Mouse (Mus musculus) limb, embryonic 12.5 days (tissue): ENCODE results near the gene Olfr153. TPM values are rescaled to one million over a fixed set of nuclear protein-coding genes. Genes with fewer than 3 reads are reported as not detected.
"Not testable (repeated sequence)": the region's sequence is repeated elsewhere in the genome, so short reads cannot be mapped to it uniquely, and the experiment has no call there.

Source experiments
- ATAC-seq: fragments of 200-750 bp; cut with Nextera tagmentation; 2 replicates; pipeline ENCODE4 v1.8.0; 2017; ENCODE audit warnings: low read depth, moderate TSS enrichment; ENCODE audit not compliant: insufficient number of reproducible peaks, insufficient read depth, low FRiP score, low TSS enrichment
- H3K27ac ChIP-seq: fragments of 300-500 bp; sonication (generic); 2 replicates; pipeline ENCODE4 v1.5.1; 2016; ENCODE audit warnings: mild to moderate bottlenecking, moderate library complexity
- H3K27me3 ChIP-seq: fragments of 300-500 bp; sonication (generic); 2 replicates; pipeline ENCODE4 v1.6.1; 2016; ENCODE audit warnings: mild to moderate bottlenecking, moderate library complexity
- H3K36me3 ChIP-seq: fragments of 300-500 bp; sonication (generic); 2 replicates; pipeline ENCODE4 v1.6.1; 2016; ENCODE audit warnings: mild to moderate bottlenecking, moderate library complexity
- H3K4me1 ChIP-seq: fragments of 300-500 bp; sonication (generic); replicated peaks from 2 replicates; pipeline ENCODE4 v1.6.1; 2016
- H3K4me2 ChIP-seq: fragments of 300-500 bp; sonication (generic); 2 replicates; pipeline ENCODE4 v1.6.1; 2016; ENCODE audit warnings: mild to moderate bottlenecking, moderate library complexity
- H3K4me3 ChIP-seq: fragments of 300-500 bp; sonication (generic); replicated peaks from 2 replicates; pipeline ENCODE4 v1.5.1; 2016; ENCODE audit warnings: mild to moderate bottlenecking
- H3K9ac ChIP-seq: fragments of 300-500 bp; sonication (generic); replicated peaks from 2 replicates; pipeline ENCODE4 v1.6.1; 2016; ENCODE audit warnings: mild to moderate bottlenecking, moderate library complexity
- H3K9me3 ChIP-seq: fragments of 300-500 bp; sonication (generic); 2 replicates; pipeline ENCODE4 v1.6.1; 2016; ENCODE audit warnings: mild to moderate bottlenecking, moderate library complexity
- WGBS: fragments of 180-500 bp; shearing (Covaris S2); methylation state at CpG from one replicate; pipeline ENCODE4 v1.1.7; 2016; 5-methylcytosine and 5-hydroxymethylcytosine counted together
- polyA plus RNA-seq: library from polyadenylated mRNA; unstranded; fragments of >200 nt; fragmentation: Nextera tagmentation; extraction: Ambion mirVana; gene quantifications from 2 replicates; pipeline ENCODE4 v1.2.1, GENCODE M21; 2016

Gene Olfr153
- not detected in 2 replicates for polyA plus RNA-seq

GRCm38 (mm10) chr2:87531496-87531895 lies at the start of gene Olfr153:
TSS of gene Olfr153 (plus strand) at chr2:87531796.
- H3K27ac ChIP-seq = no peak within 1 kb of the TSS
- H3K9me3 ChIP-seq = no peaks in the 10 kb centered on the region
- H3K4me1 ChIP-seq = no peaks in the 10 kb centered on the region
- no peaks in the 10 kb centered on the region for H3K27me3 ChIP-seq
- H3K4me2 ChIP-seq = no peak within 1 kb of the TSS
- no peak within 1 kb of the TSS for H3K4me3 ChIP-seq
- H3K36me3 ChIP-seq = no peaks in the 10 kb centered on the region
- no peak for ATAC-seq
- no peak within 1 kb of the TSS for H3K9ac ChIP-seq

DNA sequence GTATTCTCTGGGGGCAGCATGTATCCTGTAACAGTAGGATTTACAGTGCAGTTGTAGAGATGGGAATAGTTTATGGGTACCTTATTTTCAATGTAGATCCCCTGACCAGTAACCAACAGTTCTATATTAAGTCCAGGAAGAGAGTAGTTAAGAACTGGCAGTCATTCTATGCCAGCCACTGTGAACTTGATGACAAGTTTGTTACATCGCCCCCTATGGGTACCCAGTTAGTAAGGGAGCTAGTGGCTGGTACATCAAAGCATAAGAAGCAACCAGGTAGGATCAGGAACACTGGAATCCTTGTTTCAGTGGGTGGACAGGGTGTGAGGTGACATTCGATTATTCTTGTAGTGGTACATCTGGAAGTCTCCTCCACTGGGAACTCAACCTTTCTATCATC lies 49.3 kb upstream of the Olfr153 start:
- no peak for ATAC-seq
- Histone ChIP-seq H3K4me1 (no peaks in the 10 kb centered on the region), H3K4me3 (no peak overlapping the region), H3K27me3 (no peaks in the 10 kb centered on the region), H3K9me3 (no peaks in the 10 kb centered on the region), H3K36me3 (no peaks in the 10 kb centered on the region), H3K9ac (no peak overlapping the region), H3K4me2 (no peak overlapping the region), H3K27ac (no peak overlapping the region)
- WGBS = 80% methylated on average over 2 of the region's 2 CpGs

DNA sequence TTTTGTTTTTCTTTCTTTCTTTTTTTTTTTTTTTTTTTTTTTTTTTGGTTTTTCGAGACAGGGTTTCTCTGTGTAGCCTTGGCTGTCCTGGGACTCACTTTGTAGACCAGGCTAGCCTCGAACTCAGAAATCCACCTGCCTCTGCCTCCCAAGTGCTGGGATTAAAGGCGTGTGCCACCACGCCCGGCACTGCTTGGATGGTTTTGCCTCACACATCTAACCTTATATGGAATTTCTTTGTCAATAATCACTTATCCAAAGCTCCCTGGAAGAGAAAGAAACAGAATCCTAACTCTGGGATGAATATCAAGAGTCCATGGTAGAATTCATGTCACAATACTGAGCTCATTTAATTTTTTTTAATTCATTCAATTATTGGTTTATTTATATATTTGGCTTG lies 34.6 kb upstream of the Olfr153 start, which contains the start of gene Pramel7:
Pramel7 (minus strand) TSS at position 101 of the 400 bp plus-strand sequence.
- 85% methylated on average over 4 of the region's 5 CpGs for WGBS
- not testable (repeated sequence) for H3K4me1 ChIP-seq, H3K4me3 ChIP-seq, H3K36me3 ChIP-seq, H3K9me3 ChIP-seq, H3K4me2 ChIP-seq, ATAC-seq, H3K27me3 ChIP-seq, H3K9ac ChIP-seq, H3K27ac ChIP-seq

DNA sequence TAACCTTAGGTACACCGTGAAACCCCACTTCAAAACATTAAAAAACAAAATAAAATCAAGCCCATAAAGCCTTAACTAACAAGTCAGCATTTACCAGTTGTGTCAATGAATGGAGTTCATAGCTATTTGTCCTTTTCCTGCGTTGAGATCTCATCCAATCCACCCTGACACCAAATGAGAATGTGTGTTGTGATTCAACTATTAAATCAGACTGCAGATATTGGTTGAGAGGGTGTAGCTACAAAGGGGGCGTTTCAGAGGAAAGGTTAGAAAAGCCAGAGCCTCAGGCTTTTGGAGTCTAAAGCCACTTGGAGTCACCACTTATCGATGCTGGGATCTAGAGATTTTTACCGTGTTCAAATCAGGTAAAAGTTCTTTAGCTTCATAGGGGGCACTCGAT lies 25.3 kb upstream of the Olfr153 start, which contains the start of gene Pramel6:
Pramel6 (plus strand) TSS at position 301 of the 400 bp plus-strand sequence.
- no peak within 1 kb of the TSS for H3K27ac ChIP-seq
- no peak for ATAC-seq
- H3K9ac ChIP-seq = no peak within 1 kb of the TSS
- no peaks in the 10 kb centered on the region for H3K9me3 ChIP-seq
- no peak within 1 kb of the TSS for H3K4me3 ChIP-seq
- no peaks in the 10 kb centered on the region for H3K4me1 ChIP-seq
- H3K4me2 ChIP-seq = no peak within 1 kb of the TSS
- no peaks in the 10 kb centered on the region for H3K36me3 ChIP-seq
- WGBS = 91% methylated on average over 6 of the region's 6 CpGs
- H3K27me3 ChIP-seq = no peaks in the 10 kb centered on the region

GRCm38 (mm10) chr2:87515046-87515445 lies 16.6 kb upstream of the Olfr153 start:
- H3K9me3 ChIP-seq = no peaks in the 10 kb centered on the region
- H3K27ac ChIP-seq = no peak overlapping the region
- no peaks in the 10 kb centered on the region for H3K27me3 ChIP-seq
- H3K36me3 ChIP-seq = no peaks in the 10 kb centered on the region
- no peak overlapping the region for H3K4me2 ChIP-seq
- no peak overlapping the region for H3K9ac ChIP-seq
- ATAC-seq = no peak
- no peaks in the 10 kb centered on the region for H3K4me1 ChIP-seq
- H3K4me3 ChIP-seq = no peak overlapping the region
- 89% methylated on average over 2 of the region's 2 CpGs for WGBS

DNA sequence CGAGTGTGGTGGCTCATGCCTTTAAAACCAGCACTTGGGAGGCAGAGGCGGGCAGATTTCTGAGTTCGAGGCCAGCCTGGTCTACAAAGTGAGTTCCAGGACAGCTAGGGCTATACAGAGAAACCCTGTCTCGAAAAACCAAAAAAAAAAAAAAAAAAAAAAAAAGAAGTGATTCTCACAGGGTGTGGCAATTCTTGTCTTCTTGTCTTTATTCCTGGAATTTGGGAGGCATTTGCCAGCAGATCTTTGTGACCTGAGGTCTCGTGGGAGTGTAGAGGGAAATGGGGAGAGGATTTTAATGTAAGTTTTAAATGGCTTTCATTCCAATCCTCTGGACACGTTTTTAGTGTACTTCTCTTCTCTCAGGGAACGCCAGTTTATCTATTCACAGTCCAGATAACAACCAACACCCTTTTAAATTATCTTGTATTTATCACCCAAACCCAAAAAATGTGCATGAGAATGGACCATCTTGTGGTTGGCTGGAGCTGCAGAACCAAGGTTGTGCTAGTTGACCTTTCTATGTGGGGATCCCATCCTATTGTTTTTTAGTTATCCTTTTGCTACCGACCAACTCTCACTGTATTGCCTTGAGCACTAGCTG lies 16.0 kb upstream of the Olfr153 start:
- H3K36me3 ChIP-seq = no peaks in the 10 kb centered on the region
- H3K4me3 ChIP-seq = no peak overlapping the region
- no peak overlapping the region for H3K9ac ChIP-seq
- H3K4me2 ChIP-seq = no peak overlapping the region
- H3K4me1 ChIP-seq = no peaks in the 10 kb centered on the region
- ATAC-seq = no peak
- no peaks in the 10 kb centered on the region for H3K9me3 ChIP-seq
- H3K27ac ChIP-seq = no peak overlapping the region
- WGBS = 86% methylated on average over 7 of the region's 8 CpGs
- H3K27me3 ChIP-seq = no peaks in the 10 kb centered on the region

DNA sequence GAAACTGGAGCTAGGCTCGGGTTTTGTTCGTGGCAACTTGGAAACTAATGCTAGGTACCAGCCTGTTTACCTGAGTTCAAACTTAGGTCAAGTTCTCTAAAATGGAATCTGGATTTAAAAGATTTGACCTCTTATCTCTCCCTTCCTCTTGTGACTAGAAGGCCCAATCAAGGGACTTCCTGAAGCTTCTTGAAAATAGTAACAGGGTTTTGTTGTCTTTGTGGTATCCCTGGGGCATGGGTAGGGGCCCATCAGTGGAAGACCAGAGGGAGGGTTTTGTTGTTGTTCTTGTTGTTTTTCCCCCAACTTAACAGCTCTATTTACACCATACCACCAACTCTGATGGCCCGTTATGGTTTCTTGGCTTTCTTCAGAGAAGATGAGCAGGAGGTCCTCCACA lies 15.0 kb upstream of the Olfr153 start:
- Histone ChIP-seq H3K36me3 (no peaks in the 10 kb centered on the region), H3K27ac (no peak overlapping the region), H3K9ac (no peak overlapping the region), H3K4me3 (no peak overlapping the region), H3K27me3 (no peaks in the 10 kb centered on the region), H3K9me3 (no peaks in the 10 kb centered on the region), H3K4me1 (no peaks in the 10 kb centered on the region), H3K4me2 (no peak overlapping the region)
- WGBS = 88% methylated on average over 3 of the region's 3 CpGs
- no peak for ATAC-seq

DNA sequence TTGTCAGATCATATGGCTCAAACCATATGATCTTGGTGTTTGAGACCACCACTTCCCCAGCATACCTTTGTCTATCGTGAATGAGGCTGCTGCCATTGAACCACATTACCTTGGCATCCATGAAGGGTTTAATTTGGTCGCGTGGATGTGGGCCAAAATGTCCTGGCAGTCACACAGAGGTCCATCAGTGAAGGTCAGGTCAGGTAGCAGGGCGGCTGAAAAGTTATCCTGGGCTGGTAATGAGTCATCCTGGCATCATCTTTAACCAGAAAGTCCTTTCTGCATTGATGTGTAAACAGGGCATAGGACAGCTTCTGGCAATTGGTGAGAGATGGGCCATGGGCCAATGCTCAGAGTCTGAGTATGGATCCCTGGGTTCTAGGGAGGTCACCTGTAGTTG lies 10.9 kb upstream of the Olfr153 start:
- Histone ChIP-seq H3K27ac (no peak overlapping the region), H3K36me3 (no peaks in the 10 kb centered on the region), H3K4me2 (no peak overlapping the region), H3K4me3 (no peak overlapping the region), H3K4me1 (no peaks in the 10 kb centered on the region), H3K9me3 (no peaks in the 10 kb centered on the region), H3K9ac (no peak overlapping the region), H3K27me3 (no peaks in the 10 kb centered on the region)
- no peak for ATAC-seq
- 90% methylated on average over 4 of the region's 4 CpGs for whole genome bisulfite sequencing

DNA sequence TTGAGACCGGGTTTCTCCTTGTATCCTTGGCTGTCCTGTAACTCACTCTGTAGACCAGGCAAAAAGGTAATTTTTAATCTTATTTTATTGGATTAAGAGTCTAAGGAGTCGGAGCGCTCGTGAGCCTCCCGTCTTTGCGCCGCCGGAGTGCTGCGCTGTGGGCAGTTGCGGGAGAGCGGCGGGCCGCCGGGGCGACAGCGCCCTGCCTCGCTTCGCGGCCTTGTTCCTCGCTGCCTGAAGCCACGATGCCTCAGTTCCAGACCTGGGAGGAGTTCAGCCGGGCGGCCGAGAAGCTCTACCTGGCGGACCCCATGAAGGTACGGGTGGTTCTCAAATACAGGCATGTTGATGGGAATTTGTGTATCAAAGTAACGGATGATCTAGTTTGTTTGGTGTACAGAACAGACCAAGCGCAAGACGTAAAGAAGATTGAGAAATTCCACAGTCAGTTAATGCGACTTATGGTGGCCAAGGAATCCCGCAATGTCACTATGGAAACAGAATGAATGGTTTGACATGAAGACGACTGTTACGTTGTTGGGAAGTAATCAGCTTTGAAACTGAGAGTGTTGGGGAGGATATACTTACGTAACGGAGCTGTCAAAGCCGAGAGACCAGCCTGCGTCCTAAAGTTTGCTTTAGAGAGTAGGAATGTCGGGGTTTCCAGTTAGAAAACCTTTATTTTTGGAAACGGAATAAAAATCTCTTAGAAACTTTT lies 5.5 kb upstream of the Olfr153 start:
- WGBS = 42% methylated on average over 38 of the region's 39 CpGs
- not testable (repeated sequence) for H3K4me3 ChIP-seq, H3K9me3 ChIP-seq, H3K9ac ChIP-seq, H3K4me1 ChIP-seq, H3K36me3 ChIP-seq, H3K27ac ChIP-seq, H3K27me3 ChIP-seq, ATAC-seq
- peak overlapping the region; percentile 39 for H3K4me2 ChIP-seq

DNA sequence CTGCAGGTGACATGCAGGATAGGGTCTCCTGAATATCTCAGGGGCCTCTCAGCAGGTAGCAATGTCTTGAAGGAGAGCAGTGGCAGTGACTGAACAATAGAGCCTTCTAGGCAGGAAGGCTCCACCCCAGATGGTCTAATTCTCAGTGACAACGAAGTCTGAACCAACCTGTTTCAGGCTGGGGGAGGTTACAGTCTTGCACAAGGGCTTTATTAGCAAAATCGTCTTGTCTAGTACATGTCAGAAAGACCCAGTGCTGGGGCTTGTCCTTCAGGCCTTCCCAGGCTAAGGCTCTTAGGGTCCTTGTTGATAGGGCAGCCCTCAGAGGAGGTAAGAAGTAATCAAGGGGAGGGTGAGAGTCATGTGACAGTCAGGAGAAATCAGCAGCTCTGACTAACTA lies 3.2 kb downstream of the Olfr153 start:
- 67% methylated on average over 2 of the region's 2 CpGs for WGBS
- no peaks in the 10 kb centered on the region for H3K9me3 ChIP-seq
- H3K27ac ChIP-seq = no peak overlapping the region
- H3K9ac ChIP-seq = no peak overlapping the region
- no peaks in the 10 kb centered on the region for H3K4me1 ChIP-seq
- H3K27me3 ChIP-seq = no peaks in the 10 kb centered on the region
- H3K4me3 ChIP-seq = no peak overlapping the region
- no peaks in the 10 kb centered on the region for H3K36me3 ChIP-seq
- no peak overlapping the region for H3K4me2 ChIP-seq
- no peak for ATAC-seq

- Histone ChIP-seq H3K4me2 (no peak within 1 kb of the TSS), H3K27ac (no peak within 1 kb of the TSS), H3K9me3 (no peaks in the 10 kb centered on the region), H3K4me1 (no peaks in the 10 kb centered on the region), H3K9ac (no peak within 1 kb of the TSS), H3K36me3 (no peaks in the 10 kb centered on the region), H3K4me3 (no peak within 1 kb of the TSS), H3K27me3 (no peaks in the 10 kb centered on the region)
- no peak for ATAC-seq
- 95% methylated on average over 1 of the region's 1 CpGs for WGBS
Observed at GRCm38 (mm10) chr2:87545442-87545841, 13.8 kb downstream of the Olfr153 start, which contains the start of gene Olfr1128. TSS of gene Olfr1128 (minus strand) at chr2:87545542.

- not testable (repeated sequence) for H3K4me1 ChIP-seq, H3K27me3 ChIP-seq, H3K27ac ChIP-seq, H3K4me3 ChIP-seq, H3K9me3 ChIP-seq, H3K4me2 ChIP-seq, H3K36me3 ChIP-seq, H3K9ac ChIP-seq, ATAC-seq
- WGBS = 72% methylated on average over 1 of the region's 1 CpGs
Observed at GRCm38 (mm10) chr2:87573602-87574001, 42.0 kb downstream of the Olfr153 start, which contains the start of gene Olfr1129. TSS of gene Olfr1129 (plus strand) at chr2:87573902.
